Mouse (Mus musculus) forebrain, postnatal 0 days (tissue): ENCODE measurements around the gene Ephb3. TPM values are rescaled to one million over a fixed set of nuclear protein-coding genes. Genes with fewer than 3 reads are reported as not detected.
A peak's percentile ranks its signal among the peaks of the same experiment; 100 is the strongest.

Experiments
- ATAC-seq: fragments of 200-750 bp; cut with Nextera tagmentation; 2 replicates; pipeline ENCODE4 v1.8.0; 2017; ENCODE audit warnings: mild to moderate bottlenecking, moderate library complexity
- DNase-seq: peaks from one replicate; pipeline ENCODE4 v3.0.0-alpha.2; 2015
- H3K27ac ChIP-seq: fragments of 300-500 bp; sonication (generic); 2 replicates; pipeline ENCODE4 v1.5.1; 2014; ENCODE audit warnings: low read depth, mild to moderate bottlenecking, antibody characterized with exemption, low read length, moderate library complexity, mixed read lengths
- H3K27me3 ChIP-seq: fragments of 300-500 bp; sonication (generic); 2 replicates; pipeline ENCODE4 v1.6.1; 2014; ENCODE audit warnings: mild to moderate bottlenecking, low read length, mixed read lengths; ENCODE audit not compliant: insufficient read depth
- H3K36me3 ChIP-seq: fragments of 300-500 bp; sonication (generic); 2 replicates; pipeline ENCODE4 v1.6.1; 2014; ENCODE audit warnings: mild to moderate bottlenecking, moderate library complexity; ENCODE audit not compliant: insufficient read depth
- H3K4me1 ChIP-seq: fragments of 300-500 bp; sonication (generic); 2 replicates; pipeline ENCODE4 v1.6.1; 2014; ENCODE audit warnings: antibody characterized with exemption; ENCODE audit not compliant: insufficient read depth
- H3K4me2 ChIP-seq: fragments of 300-500 bp; sonication (generic); 2 replicates; pipeline ENCODE4 v1.6.1; 2014; ENCODE audit warnings: low read depth, mild to moderate bottlenecking, moderate library complexity
- H3K4me3 ChIP-seq: fragments of 300-500 bp; sonication (generic); 2 replicates; pipeline ENCODE4 v1.5.1; 2014; ENCODE audit warnings: low read depth, low read length, mixed read lengths
- H3K9ac ChIP-seq: fragments of 300-500 bp; sonication (generic); 2 replicates; pipeline ENCODE4 v1.6.1; 2014; ENCODE audit warnings: mild to moderate bottlenecking
- H3K9me3 ChIP-seq: fragments of 300-500 bp; sonication (generic); 2 replicates; pipeline ENCODE4 v1.6.1; 2016; ENCODE audit warnings: low read length
- CTCF ChIP-seq: sonication (generic); IDR thresholded peaks from 2 replicates; pipeline ENCODE4 v1.5.1; 2016; ENCODE audit warnings: antibody characterized with exemption, control low read depth, low read depth
- WGBS: fragments of 180-500 bp; shearing (Covaris S2); extraction: QIAGEN DNeasy Blood & Tissue Kit; methylation state at CpG from one replicate; pipeline ENCODE4 v1.1.7; 2014; 5-methylcytosine and 5-hydroxymethylcytosine counted together
- polyA plus RNA-seq: library from polyadenylated mRNA; unstranded; fragments of >200 nt; fragmentation: Nextera tagmentation; extraction: Ambion mirVana; gene quantifications from 2 replicates; pipeline ENCODE4 v1.2.1, GENCODE M21; 2015
- total RNA-seq: library from RNA; depleted of rRNA; stranded (reverse); fragments of >200 nt; gene quantifications from 2 replicates; pipeline ENCODE4 v1.2.3, GENCODE M21; 2014

The Ephb3 gene
- total and polyA plus RNA-seq, 2 experiments from 2014 or later, result 5.8 to 11.3 TPM

GRCm38 (mm10) chr16:21244803-21245202 is 40.2 kb downstream of the Ephb3 start:
- no peaks in the 10 kb centered on the region for H3K9me3 ChIP-seq
- no peak overlapping the region for H3K27ac ChIP-seq
- DNase-seq, result no peak
- H3K36me3 ChIP-seq, result no peaks in the 10 kb centered on the region
- H3K4me2 ChIP-seq, result no peak overlapping the region
- ATAC-seq, result no peak
- peaks cover 6% of the 10 kb centered on the region; the same call in 1 of the 2 replicates for H3K4me1 ChIP-seq
- TF ChIP-seq CTCF, result no peak
- H3K9ac ChIP-seq, result no peak overlapping the region
- no peak overlapping the region for H3K4me3 ChIP-seq
- peaks cover 18% of the 10 kb centered on the region; the same call in 1 of the 2 replicates for H3K27me3 ChIP-seq
- WGBS, result 68% methylated on average over 3 of the region's 3 CpGs

GRCm38 (mm10) chr16:21245387-21245786 is 40.8 kb downstream of the Ephb3 start:
- no peaks in the 10 kb centered on the region for H3K36me3 ChIP-seq
- no peak overlapping the region for H3K4me3 ChIP-seq
- no peaks in the 10 kb centered on the region for H3K9me3 ChIP-seq
- H3K4me2 ChIP-seq, result no peak overlapping the region; the same call in 1 of the 2 replicates
- TF ChIP-seq CTCF, result no peak
- DNase-seq (no peak), ATAC-seq (no peak)
- no peak overlapping the region for H3K9ac ChIP-seq
- peaks cover 6% of the 10 kb centered on the region; the same call in 1 of the 2 replicates for H3K4me1 ChIP-seq
- no peak overlapping the region for H3K27ac ChIP-seq
- peaks cover 21% of the 10 kb centered on the region for H3K27me3 ChIP-seq
- WGBS, result 15% methylated on average over 7 of the region's 7 CpGs

GRCm38 (mm10) chr16:21245931-21246390 is 41.4 kb downstream of the Ephb3 start:
- H3K9me3 ChIP-seq, result no peaks in the 10 kb centered on the region
- H3K27ac ChIP-seq, result no peak overlapping the region
- ATAC-seq (peak; percentile 94), DNase-seq (peak; percentile 86)
- peak overlapping the region; percentile 45 for H3K9ac ChIP-seq
- peak; percentile 74 for TF ChIP-seq CTCF
- peaks cover 6% of the 10 kb centered on the region; the same call in 1 of the 2 replicates for H3K4me1 ChIP-seq
- no peaks in the 10 kb centered on the region for H3K36me3 ChIP-seq
- peak overlapping the region; percentile 97 for H3K4me2 ChIP-seq
- H3K4me3 ChIP-seq, result peak overlapping the region; percentile 48
- peaks cover 23% of the 10 kb centered on the region for H3K27me3 ChIP-seq
- 1% methylated on average over 29 of the region's 29 CpGs for WGBS

- H3K27ac ChIP-seq, result 0 out of 2 replicates have a peak overlapping the region, but pooled peaks have one; percentile 9
Observed at GRCm38 (mm10) chr16:21246391-21247036, 42.0 kb downstream of the Ephb3 start.

GRCm38 (mm10) chr16:21247037-21247432 is 42.5 kb downstream of the Ephb3 start:
- TF ChIP-seq CTCF, result no peak
- DNase-seq (no peak), ATAC-seq (no peak)
- Histone ChIP-seq H3K9ac (no peak overlapping the region; the same call in 1 of the 2 replicates), H3K4me2 (peak overlapping the region; percentile 97; the same call in 1 of the 2 replicates), H3K4me3 (peak overlapping the region; percentile 48), H3K36me3 (no peaks in the 10 kb centered on the region), H3K27me3 (peaks cover 23% of the 10 kb centered on the region), H3K9me3 (no peaks in the 10 kb centered on the region), H3K4me1 (peaks cover 6% of the 10 kb centered on the region; the same call in 1 of the 2 replicates), H3K27ac (0 out of 2 replicates have a peak overlapping the region, but pooled peaks have one; percentile 9)
- WGBS, result 23% methylated on average over 4 of the region's 4 CpGs

More at GRCm38 (mm10) chr16:21246391-21247036, 42.0 kb downstream of the Ephb3 start:
- TF ChIP-seq CTCF, result no peak
- Histone ChIP-seq H3K9ac (peak overlapping the region; percentile 45), H3K36me3 (no peaks in the 10 kb centered on the region), H3K9me3 (no peaks in the 10 kb centered on the region), H3K27me3 (peaks cover 23% of the 10 kb centered on the region), H3K4me3 (peak overlapping the region; percentile 48), H3K4me2 (peak overlapping the region; percentile 97), H3K4me1 (peaks cover 6% of the 10 kb centered on the region; the same call in 1 of the 2 replicates)
- WGBS, result 2% methylated on average over 30 of the region's 33 CpGs
- ATAC-seq, result peak; percentile 53
- peak; percentile 35 for DNase-seq

- H3K27ac ChIP-seq, result no peak overlapping the region
- H3K36me3 ChIP-seq, result no peaks in the 10 kb centered on the region
- peak overlapping the region; percentile 75 for H3K4me2 ChIP-seq
- H3K9me3 ChIP-seq, result no peaks in the 10 kb centered on the region
- 5% methylated on average over 38 of the region's 38 CpGs for WGBS
- peak; percentile 23; the same call in 1 of the 2 replicates for ATAC-seq
- peaks cover 23% of the 10 kb centered on the region for H3K27me3 ChIP-seq
- H3K9ac ChIP-seq, result peak overlapping the region; percentile 2; the same call in 1 of the 2 replicates
- peak overlapping the region; percentile 40 for H3K4me3 ChIP-seq
- no peak for TF ChIP-seq CTCF
- H3K4me1 ChIP-seq, result peaks cover 6% of the 10 kb centered on the region; the same call in 1 of the 2 replicates
- DNase-seq, result peak; percentile 51
Observed at GRCm38 (mm10) chr16:21247871-21248712, 43.5 kb downstream of the Ephb3 start.
